Mouse (Mus musculus) hindlimb bud, embryonic 11.5 days (tissue): ENCODE measurements around the gene Entpd1.
A peak's percentile ranks its signal among the peaks of the same experiment; 100 is the strongest.
"Not testable (repeated sequence)": the region's sequence is repeated elsewhere in the genome, so short reads cannot be mapped to it uniquely, and the experiment has no call there.

ENCODE experiments used
- DNase-seq: peaks from one replicate; pipeline ENCODE4 v3.0.0-alpha.2; 2012; ENCODE audit warnings: low read depth, low spot score; ENCODE audit errors: extremely low spot score

Gene Entpd1

DNA sequence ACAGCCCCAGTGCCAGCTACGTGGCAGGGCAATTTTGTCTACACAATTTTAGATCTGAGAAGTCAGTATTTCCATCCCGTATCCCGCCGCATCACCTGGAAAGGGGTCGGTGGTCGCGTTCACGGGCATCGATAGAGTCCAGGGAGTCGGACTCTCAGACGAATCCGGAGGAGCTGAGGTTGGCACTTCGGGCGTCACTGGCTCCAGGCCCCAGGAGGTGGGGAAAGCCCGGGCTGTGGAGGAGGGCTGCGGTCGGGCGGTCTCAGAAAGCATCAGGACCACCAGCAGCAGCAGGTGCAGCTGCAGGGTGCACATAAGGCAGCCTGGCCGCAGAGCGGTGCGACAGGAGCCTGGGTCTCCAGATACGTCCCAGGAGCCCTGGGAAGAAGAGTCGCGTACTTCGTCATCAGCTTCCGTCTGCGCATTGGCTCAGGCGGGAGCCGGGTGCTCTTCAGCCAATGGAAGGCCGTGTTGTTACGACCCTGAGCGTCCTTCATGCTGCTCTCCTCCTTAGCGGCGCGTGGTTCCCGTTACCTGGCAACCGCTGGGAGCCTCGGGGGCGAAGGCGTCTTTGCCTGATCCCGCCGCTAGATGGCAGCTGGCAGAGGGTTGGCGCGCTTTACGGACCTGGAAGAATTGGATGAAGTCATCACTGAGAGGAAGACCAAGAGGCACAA lies at the start of gene Entpd1, which contains the start of gene Tctn3:
TSS of gene Entpd1 (plus strand) at position 537 of the 677 bp plus-strand sequence.
TSS of gene Tctn3 (minus strand) at position 404 of the 677 bp plus-strand sequence.
- peak; percentile 92 for DNase-seq

DNA sequence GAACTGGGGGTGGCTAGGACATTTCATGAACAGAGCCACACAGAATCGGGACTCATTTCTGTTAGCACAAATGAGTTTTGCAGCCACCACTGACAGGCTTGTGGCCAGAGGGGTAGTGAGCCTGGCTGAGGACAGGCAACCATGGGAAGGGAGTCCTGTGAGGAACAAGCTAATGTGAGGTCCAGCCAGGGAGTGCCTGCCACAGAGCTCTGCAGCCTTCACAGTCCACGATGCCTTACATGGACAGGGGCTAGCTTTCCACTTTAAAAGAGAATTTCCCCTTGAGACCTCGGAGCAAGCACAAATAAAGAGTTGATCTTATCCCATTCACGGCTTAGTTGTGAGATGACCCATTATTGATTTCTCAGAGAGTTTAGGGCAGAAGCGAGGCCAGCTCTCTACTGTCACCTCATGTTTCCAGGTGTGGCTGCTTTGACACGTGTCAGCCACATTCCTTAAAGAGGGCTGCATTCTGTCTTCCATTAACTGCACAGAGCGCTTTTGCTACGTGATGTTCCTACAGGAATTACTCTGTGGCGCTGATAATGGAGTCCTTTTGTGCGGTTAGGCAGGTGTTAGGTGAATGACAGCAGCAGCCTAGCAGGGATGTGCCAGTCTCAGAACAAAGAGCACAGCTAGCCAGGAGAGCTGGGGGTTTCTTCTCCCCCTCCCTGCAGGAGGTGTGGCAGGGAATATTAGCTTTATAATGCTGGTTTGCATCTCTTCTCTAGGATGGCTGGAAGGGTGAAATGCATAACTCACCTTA lies 48.1 kb upstream of the Entpd1 start:
- no peak for DNase-seq

DNA sequence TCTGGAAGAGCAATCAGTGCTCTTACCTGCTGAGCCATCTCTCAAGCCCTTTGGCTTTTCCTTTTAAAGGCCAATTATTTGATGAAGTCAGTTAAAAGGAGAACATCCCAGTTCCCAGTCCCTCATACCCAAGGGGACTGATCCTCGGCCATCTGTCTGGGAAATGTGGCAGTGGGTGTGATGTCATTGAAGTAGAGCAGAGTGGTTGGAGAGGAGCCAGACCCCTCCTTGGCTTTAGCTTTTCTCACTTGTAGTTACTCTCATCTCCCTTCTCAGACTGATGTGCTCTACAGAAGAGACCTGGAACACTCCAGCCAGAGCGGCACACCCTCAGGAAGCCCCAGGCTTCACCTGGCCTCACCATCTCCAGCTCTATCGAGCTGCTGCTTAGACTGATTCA lies 44.5 kb upstream of the Entpd1 start:
- no peak for DNase-seq

DNA sequence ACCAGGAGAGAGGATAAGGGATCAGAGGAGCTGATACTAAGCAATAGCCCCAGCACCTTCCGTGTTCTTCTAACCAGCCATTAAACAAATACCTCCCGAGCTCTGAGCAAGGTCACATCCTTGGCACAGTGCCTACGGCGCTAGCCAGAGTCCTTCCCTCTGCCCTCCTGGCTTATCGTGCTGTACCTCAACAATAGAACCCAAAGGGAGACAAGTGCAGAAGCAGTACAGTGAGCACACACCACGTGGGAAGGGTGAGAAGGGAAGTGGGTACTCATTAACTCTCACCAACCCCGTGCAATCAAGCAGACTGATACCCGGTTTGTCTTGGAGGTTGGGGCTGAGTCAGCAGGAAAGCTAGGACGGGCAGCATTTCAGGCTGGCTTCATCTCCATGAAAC lies 41.4 kb upstream of the Entpd1 start:
- no peak for DNase-seq

DNA sequence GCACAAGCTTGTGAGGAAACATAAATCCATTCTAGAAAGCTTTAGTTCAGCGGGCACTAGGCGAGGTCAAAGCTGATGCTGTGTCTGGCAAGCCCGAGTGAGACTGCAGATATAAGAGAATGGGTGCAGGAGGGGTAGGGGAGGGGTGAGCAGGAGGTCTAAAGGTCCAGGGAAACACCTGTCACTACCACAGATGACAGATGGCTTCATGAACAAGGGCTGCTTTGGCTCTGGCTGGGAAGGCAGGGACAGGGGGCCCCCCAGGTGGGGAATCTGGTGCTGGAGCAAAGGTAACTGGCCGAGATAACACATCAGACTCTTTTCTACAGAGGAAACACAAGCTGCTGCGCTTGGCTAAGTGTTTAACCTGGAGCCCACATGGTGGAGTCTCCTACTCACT lies 36.7 kb upstream of the Entpd1 start:
- no peak for DNase-seq

DNA sequence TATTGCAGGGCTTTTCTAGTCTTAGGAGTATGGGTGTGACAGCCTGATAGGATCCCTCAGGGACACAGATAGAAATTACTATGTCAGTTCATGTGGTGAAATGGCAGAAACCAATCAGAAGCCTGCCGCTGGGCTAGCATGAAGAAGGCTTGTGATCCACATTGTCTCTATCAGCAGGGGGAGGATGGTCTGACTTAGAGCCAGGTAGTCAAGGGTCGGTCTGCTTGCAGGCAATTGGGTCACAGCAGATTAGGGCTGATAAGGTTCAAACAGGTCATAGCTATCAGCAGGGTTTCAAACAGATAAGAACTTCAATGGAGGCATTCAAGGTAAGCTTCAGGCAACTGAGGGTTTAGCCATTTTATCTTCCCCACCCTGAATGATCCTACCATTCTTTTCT lies 31.3 kb upstream of the Entpd1 start:
- no peak for DNase-seq

DNA sequence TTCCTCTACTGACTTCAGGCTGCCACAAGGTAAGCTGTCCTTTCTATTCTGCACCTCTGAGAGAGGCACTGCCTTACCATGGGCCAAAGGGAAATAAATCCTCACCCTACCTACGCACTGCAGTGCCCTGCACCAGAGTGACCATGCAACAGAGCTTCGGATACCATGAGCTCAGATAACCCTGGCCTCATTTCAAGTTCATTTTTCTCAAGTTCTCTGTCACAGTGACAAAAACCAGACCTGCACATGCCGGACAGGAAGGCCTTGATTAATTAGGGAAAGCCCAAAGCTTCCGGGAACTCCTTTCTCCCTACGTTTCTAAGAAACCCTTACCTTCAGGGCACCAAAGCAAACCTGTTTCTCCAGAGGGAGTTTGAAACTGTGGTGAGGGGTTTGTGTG lies 30.5 kb upstream of the Entpd1 start:
- no peak for DNase-seq

DNA sequence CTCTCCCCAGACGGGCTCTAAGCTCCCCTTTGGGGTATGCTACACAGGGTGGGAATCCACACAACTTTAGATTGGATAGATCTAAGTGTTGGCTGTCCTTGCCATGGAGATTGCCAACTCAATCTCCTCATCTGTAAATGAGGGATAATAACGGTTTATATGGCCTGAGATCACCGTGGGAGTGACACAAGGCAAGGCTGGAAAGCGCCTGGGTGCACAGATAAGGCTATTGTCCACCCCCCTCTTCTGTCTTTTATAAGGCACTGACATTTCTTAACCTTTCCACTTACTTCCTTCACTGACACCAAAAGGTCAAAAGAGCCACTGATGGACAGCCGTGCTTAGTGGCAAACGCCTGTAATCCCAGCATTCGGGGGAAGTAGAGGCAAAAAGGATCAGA lies 25.3 kb upstream of the Entpd1 start:
- DNase-seq: no peak

DNA sequence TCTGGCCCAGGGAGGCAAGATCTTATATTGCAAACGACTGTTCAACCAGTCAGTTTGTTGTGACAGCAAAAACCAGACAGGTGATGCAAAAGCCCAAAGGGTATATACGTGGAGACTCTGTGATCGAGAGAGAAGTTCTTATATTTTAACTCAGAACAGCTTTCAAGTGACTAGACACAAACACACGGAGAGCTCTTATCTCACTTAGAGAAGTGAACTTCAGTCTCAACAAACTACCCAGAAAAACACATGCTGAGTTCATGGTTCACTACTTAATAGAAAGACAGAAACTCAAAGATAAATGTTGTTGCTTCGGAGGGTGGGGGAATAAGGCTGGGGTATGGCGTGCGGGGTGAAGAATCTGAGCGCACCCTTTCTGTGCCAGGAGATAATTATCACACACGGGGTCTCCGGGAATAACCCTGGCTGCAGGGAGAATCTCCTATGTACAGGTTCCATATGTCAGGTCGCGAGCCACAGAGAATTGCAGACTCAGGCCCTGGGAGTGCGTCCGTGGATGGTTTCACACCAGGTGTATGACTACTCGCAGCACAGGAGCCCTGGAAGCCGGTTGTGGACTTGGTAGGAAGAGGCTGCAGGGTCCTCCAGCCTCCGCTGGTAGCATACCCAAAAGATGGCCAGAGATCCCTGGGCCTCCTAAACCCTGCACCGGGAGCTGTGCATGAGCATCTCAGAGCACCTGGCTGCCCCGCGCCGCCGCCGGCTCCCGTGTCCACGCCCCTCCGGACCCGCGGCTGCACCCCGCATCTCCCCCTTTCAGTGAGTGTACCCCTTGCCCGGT lies 24.5 kb upstream of the Entpd1 start:
- no peak for DNase-seq

DNA sequence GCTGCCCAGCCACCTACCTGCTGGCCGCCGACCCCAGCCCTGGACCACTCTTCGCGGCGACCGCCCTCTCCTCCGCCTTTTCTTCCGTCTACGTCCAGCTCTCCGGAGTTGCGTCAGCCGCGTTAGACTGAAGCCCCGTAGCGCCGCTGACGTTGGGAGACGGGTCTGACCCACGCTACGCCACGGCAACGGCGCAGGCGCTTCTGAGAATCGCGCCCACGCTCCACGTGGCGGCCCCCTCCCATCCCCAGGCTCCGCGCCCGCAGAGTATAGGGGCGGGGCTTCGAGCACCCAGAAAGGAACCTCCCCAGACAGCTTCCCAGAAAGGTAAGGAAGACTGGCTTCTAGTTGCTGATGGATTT lies 23.9 kb upstream of the Entpd1 start, which contains the start of gene Aldh18a1:
TSS of gene Aldh18a1 (minus strand) at position 171 of the 362 bp plus-strand sequence.
- peak; percentile 80 for DNase-seq

DNA sequence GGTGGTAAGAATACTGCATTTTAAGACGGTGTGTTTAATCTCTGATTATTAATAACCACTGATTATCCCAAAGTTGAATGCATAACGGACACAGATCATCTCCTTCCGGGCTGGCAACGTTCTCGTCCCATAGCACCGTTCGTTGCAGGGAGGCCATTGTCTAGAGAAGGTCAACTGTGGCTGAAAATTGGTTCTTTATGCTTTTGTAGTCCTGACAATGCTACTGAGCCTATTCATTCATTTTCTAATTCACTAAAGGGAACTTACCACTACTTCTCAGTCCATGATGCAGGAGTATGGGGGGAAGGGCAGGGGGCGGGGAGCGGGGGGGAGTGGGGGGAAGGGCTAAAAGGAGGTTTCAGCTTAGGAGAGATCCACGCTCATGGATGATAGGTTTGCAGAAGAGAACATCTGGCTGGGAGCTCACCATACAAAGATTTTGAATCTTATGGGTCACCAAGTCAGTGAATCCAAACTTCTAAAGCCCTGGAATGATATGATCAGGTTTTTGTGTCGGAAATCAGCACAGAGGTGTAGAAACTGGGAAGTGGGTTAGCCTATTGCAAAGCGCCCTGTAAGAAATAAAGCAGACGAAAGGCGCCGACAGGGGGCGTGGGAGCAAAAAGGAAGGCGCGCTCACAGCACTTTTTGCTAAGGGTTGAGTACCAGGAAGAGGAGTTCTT lies 23.2 kb upstream of the Entpd1 start:
- peak; percentile 88 for DNase-seq

DNA sequence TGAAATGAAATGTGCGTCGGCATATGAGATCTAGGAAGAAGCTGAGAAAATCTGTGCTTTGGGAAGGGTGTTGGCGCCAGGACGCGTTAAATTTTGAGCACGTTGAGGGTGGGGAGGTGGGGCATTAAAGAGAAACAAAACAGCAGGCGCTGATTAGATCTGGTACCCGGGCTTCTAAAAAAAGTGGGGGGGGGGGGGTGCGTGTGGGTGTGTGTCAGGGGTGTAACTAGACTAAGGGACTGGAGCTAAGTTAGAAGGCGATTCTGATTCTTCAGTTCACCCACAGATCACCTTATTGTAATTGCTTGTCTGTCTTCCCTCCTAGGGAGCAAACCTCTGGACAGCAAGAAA lies 22.7 kb upstream of the Entpd1 start:
- no peak for DNase-seq

DNA sequence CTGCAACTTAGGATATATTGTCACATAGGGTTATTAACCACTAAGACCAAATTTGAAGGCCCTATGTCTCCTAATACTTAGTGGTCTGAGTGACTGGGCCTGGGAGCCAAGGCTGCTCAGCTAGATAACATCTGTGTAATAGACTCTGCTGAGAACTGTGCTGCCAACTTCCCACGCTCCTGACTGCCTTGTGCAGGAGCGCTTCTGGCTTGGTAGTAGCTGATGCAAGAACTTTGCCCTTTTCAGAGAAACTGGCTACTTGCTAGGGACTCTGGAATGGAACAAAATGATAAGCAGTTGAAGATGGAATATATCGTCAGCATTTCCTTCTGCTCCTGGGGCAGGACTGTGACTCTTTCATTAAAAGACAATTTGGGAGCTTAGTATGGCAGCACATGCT lies 16.9 kb upstream of the Entpd1 start:
- no peak for DNase-seq

DNA sequence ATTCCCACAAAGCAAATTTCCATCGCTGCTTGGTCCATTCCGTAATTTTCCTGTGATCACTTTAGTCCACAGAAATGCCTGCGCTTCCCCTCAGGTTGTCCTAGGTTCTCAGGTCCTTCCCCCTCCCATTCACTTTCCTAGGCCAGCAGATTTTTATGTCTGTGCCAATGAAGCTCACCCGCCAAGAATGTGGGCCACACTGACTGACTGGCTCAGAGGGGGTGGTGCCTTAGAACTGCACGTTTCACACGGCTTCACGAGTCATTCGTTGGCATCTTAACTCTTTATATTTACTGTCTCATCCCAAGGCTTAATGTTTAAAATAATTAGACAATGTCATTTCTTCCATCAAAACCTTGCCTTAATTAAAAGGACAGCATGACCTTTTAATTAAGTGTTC lies 16.3 kb upstream of the Entpd1 start:
- no peak for DNase-seq

DNA sequence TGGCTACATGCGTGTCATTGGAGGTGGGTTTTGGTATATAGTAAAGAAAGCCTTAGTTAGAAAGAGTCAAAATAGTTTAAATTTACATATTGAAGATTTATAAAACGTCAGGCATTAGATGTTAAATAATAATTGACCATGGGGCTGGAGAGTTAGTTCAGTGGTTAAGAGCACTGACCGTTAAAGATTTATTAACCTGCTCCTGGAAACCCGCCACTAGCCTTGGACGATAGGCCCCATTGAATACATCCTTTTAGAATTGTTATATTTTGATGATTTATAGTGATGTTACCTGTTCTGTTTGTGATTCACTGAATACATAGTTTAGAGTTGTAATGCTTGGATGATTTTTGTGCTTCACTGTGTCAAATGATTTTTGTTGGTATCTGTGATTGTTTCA lies 11.3 kb upstream of the Entpd1 start:
- DNase-seq: not testable (repeated sequence)

DNA sequence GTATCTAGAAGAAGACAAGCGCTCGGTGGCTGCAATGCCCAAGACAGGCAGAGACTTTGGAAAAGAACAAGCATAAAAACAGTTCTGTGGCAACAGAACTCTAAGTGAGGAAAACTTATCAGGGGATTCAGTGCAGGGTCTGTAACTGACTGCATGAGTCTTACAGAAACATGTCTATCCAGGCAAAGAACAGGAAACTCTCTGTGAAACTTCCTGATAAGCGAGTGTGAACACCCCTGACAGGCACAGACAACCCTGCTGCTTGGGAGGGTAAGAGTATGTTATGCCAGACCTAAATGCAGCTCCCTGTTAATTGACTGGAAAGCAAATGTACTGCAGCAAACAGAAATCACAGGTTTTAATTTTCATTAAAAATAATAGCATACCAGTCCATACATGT lies 10.3 kb upstream of the Entpd1 start:
- no peak for DNase-seq

DNA sequence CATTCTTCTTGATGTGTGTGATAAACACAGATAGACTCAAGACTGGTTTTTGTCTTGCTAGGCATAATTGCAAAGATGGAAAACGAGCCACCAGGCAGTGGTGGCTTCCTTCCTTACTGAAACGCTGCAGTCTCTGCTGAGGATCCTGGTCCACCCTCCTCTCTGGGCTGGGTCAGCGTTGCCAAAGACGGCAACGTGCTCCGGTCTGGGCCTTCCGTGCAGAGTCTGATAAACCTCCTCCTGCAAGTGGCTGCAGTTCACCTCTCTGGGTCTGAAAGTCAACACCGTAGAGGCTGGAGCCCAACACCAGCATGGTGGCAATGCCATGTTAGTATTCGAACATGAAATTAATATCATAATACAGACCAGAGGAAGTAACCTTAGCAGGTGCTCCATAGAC lies 7.0 kb upstream of the Entpd1 start:
- no peak for DNase-seq

DNA sequence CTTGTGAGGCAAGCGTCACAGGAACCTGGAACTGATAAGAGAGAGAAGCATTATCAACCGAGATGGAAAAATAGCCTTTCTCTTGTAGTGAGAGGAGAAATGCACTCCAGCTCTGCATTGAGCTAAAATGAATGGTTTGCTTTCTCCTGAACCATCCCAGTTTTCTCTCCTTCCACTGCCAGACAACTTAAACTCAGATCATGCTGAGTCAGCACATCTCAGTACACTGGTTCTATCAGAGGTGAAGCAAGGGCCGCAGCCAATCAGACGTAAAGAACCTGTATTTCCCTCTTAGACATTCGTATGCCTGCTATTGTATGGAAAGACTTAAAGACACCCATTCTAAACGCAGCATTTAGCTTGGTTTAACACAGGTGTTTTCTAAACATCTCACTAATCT lies 4.5 kb upstream of the Entpd1 start:
- no peak for DNase-seq

DNA sequence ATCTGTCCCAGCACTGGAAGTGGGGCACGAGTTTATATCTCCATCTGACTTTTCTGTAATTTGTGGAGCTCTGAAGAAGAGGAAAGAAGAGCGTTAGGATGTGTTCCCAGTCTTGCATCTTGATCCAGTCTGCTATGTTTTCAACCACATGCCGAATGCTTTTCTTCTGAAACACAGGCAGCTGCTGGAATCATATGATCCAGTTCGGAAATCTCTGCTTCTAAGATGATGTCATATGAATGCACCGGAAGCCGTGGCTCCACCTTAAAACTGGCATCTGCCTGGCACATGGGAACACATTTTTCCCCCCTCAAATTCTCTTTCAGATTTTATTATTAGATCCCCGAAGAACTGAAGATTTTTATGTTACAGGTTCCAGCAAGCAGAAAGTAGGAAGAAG lies 2.6 kb downstream of the Entpd1 start:
- no peak for DNase-seq

DNA sequence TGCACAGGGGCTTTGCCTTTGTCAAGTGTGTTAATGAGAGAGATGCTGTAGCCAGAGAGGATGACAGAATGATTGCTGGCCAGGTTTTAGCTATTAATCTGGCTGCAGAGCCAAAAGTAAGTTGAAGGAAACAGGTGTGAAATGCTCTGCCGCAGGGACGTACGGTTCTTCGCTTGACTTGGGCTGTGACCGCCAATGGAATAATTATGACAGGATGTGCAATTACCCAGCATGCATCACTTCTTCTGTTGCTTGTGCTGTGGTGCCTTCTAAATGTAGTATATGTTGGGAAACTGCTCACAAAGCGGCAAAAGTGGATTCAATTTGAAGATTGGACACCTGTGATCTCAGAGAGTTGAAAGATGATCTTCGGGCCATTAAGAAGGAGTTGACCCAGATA lies 3.9 kb downstream of the Entpd1 start:
- DNase-seq: no peak

DNA sequence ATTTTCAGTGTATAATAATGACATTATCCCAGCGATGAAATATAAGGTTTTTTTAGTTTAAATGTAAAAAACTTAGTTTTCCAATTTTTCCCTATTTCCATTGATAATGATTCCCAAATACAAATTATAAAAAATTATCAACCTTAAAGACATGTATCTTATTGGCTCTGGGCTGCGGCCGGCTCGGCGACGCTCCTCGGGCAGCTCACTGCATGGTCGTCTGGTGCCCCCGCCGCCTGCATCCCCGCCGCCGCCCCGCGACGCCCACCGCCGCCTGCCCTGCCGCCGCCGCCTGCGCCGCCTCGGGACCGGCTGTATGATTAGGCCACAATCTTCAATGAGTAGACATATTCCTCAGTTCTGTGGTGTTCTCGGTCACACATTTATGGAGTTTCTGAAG lies 9.4 kb downstream of the Entpd1 start:
- DNase-seq: not testable (repeated sequence)
